In genomic region chr17:10479020-10479707, GRCm38 (mm10) we compare ENCODE assay signal across 12 mouse cellular contexts.
DNase-seq lines count a peak whose midpoint lies in the region; ATAC-seq and TF ChIP-seq lines count a peak whose summit lies in the region.
"Had no signal": no experiment of that assay in that cellular context is flagged by ENCODE, and none has a peak within 500 bp of the region (broad histone marks: within the 10 kb centered on the region; RNA-seq: fewer than 3 reads in every experiment).

No protein-coding gene starts in this region.

- H3K27me3 ChIP-seq in kidney, embryonic 16.5 days (ENCODE audit: insufficient read depth, low read length): no peaks in the 10 kb centered on the region
- no peaks in the 10 kb centered on the region for H3K27me3 ChIP-seq in limb, embryonic 14.5 days (ENCODE audit: control insufficient read depth, insufficient read depth, low read length)
- H3K27me3 ChIP-seq: megakaryocyte, embryonic 14.5 days; neural tube, embryonic 15.5 days had no signal

- no peak for TF ChIP-seq POLR2A in limb, embryonic 14.5 days (IDR thresholded peaks at IDR 0.05; ENCODE audit: borderline replicate concordance, extremely low read depth, insufficient read depth, insufficient read length)

- DNase-seq in embryo, embryonic 10 days (ENCODE audit: low spot score): peak; percentile 65
- no peak for DNase-seq in embryo, embryonic 9.5 days (ENCODE audit: extremely low spot score)
- DNase-seq in kidney, adult 8-10 months: no peak
- peak; percentile 64 for DNase-seq in embryo, embryonic 11 days
- DNase-seq in limb, embryonic 14.5 days (ENCODE audit: low spot score): peak; percentile 39
- DNase-seq in left cerebral cortex, postnatal 10 days (ENCODE audit: extremely low spot score in 1 of 2, low spot score in 2 of 2): no peak
- no peak for DNase-seq in ovary, postnatal 14 days (ENCODE audit: low spot score)
- DNase-seq: cerebellum, postnatal 14 days; kidney, postnatal 14 days had no signal

- H3K4me2 ChIP-seq in kidney, embryonic 16.5 days (replicated peaks; ENCODE audit: low read depth, low read length): no peak overlapping the region
- no peak overlapping the region for H3K4me2 ChIP-seq in limb, embryonic 14.5 days (replicated peaks; ENCODE audit: low read depth, low read length, severe bottlenecking)
- H3K4me2 ChIP-seq: neural tube, embryonic 15.5 days had no signal

- no peak overlapping the region for H3K4me3 ChIP-seq in kidney, embryonic 16.5 days (ENCODE audit: low read length)
- H3K4me3 ChIP-seq in limb, embryonic 14.5 days (replicated peaks; ENCODE audit: low read length): no peak overlapping the region
- H3K4me3 ChIP-seq: megakaryocyte, embryonic 14.5 days; neural tube, embryonic 15.5 days had no signal

- no peaks in the 10 kb centered on the region for H3K9me3 ChIP-seq in kidney, embryonic 16.5 days (ENCODE audit: low read length)
- H3K9me3 ChIP-seq in limb, embryonic 14.5 days (ENCODE audit: control insufficient read depth, low read length): no peaks in the 10 kb centered on the region
- H3K9me3 ChIP-seq: neural tube, embryonic 15.5 days had no signal

- 31% methylated on average over 17 of the region's 17 CpGs for WGBS in kidney, embryonic 16.5 days
- 11% methylated on average over 17 of the region's 17 CpGs for WGBS in limb, embryonic 14.5 days

- ATAC-seq in kidney, embryonic 16.5 days (ENCODE audit: low FRiP score, low TSS enrichment): peak; percentile 83
- ATAC-seq in limb, embryonic 14.5 days (ENCODE audit: low FRiP score, low read depth): peak; percentile 86

- peak overlapping the region; percentile 70 for H3K27ac ChIP-seq in kidney, embryonic 16.5 days (ENCODE audit: low read length)
- H3K27ac ChIP-seq in limb, embryonic 14.5 days (replicated peaks; ENCODE audit: low read depth, low read length): peak overlapping the region; percentile 75
- H3K27ac ChIP-seq: neural tube, embryonic 15.5 days had no signal

- H3K9ac ChIP-seq in kidney, embryonic 16.5 days (replicated peaks; ENCODE audit: low read length): no peak overlapping the region
- no peak overlapping the region for H3K9ac ChIP-seq in limb, embryonic 14.5 days (ENCODE audit: low read depth, low read length, severe bottlenecking)
- H3K9ac ChIP-seq: neural tube, embryonic 15.5 days had no signal

- intact Hi-C loops in left cerebral cortex, postnatal 10 days (cut with DNase I): no loop called here

- H3K4me1 ChIP-seq in kidney, embryonic 16.5 days (ENCODE audit: insufficient read depth, low read length): peaks cover 8% of the 10 kb centered on the region; the same call in 1 of the 2 replicates
- H3K4me1 ChIP-seq in limb, embryonic 14.5 days (ENCODE audit: control insufficient read depth, insufficient read depth, low read length): peaks cover 19% of the 10 kb centered on the region
- H3K4me1 ChIP-seq: megakaryocyte, embryonic 14.5 days had no signal

- H3K36me3 ChIP-seq in kidney, embryonic 16.5 days (ENCODE audit: insufficient read depth, low read length): no peaks in the 10 kb centered on the region
- H3K36me3 ChIP-seq in limb, embryonic 14.5 days (ENCODE audit: control insufficient read depth, insufficient read depth, low read length): no peaks in the 10 kb centered on the region
- H3K36me3 ChIP-seq: neural tube, embryonic 15.5 days had no signal

Comparison
In these comparisons a context has a peak if more than half of its experiments do, and no peak if none do; other contexts are left out.
1. DNase-seq: peak in embryo, embryonic 10 days (single experiment), embryo, embryonic 11 days (single experiment) and limb, embryonic 14.5 days (single experiment); none in embryo, embryonic 9.5 days (single experiment), kidney, adult 8-10 months (0 of 2), left cerebral cortex, postnatal 10 days (0 of 2) and ovary, postnatal 14 days (single experiment).